Mouse (Mus musculus) liver, postnatal 0 days (tissue): ENCODE data around the gene Gstcd.

Experiments
- CTCF ChIP-seq: sonication (generic); IDR thresholded peaks from 2 replicates; pipeline ENCODE4 v1.5.1; 2016; ENCODE audit warnings: antibody characterized with exemption, low read depth
- EP300 ChIP-seq: IDR thresholded peaks from 2 replicates; pipeline ENCODE4 v1.6.1; 2016; ENCODE audit warnings: antibody characterized with exemption, low read depth, mild to moderate bottlenecking

DNA sequence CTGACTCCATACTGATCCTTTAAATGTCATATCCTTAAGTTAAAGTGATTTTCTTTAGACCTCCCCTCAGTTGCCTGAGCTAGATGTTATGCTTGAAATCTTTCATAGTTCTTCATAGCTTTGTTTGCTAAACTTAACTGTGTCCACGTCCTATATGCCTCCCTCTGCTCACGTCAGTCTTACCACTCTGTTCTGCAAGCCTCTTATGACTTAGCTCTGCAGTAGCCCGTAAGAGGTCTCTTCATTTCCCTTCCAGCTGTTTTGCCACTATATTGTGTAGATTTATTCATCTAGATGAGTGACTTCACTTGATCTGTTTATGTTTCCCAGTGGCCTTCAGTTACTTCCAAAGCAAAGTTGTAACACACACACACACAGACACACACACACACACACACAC lies 12.6 kb upstream of the Gstcd start:
- no peak for TF ChIP-seq CTCF
- TF ChIP-seq EP300: no peak
